Comparison of ENCODE assay signal across 10 mouse cellular contexts in genomic region chr4:151516998-151517799, GRCm38 (mm10).
DNase-seq lines count a peak whose midpoint lies in the region; ATAC-seq and TF ChIP-seq lines count a peak whose summit lies in the region.
"Had no signal": no experiment of that assay in that cellular context is flagged by ENCODE, and none has a peak within 500 bp of the region (broad histone marks: within the 10 kb centered on the region; RNA-seq: fewer than 3 reads in every experiment).

No protein-coding gene starts in this region.

- H3K36me3 ChIP-seq in kidney, adult 2 months (ENCODE audit: control insufficient read depth, insufficient read depth, low read length), result no peaks in the 10 kb centered on the region
- H3K36me3 ChIP-seq in embryonic facial prominence, embryonic 14.5 days (ENCODE audit: control insufficient read depth, insufficient read depth, low read length), result no peaks in the 10 kb centered on the region
- no peaks in the 10 kb centered on the region for H3K36me3 ChIP-seq in hindbrain, postnatal 0 days (ENCODE audit: insufficient read depth, low read length)
- H3K36me3 ChIP-seq in midbrain, embryonic 13.5 days, result no peaks in the 10 kb centered on the region

- WGBS in kidney, adult 2 months, result 34% methylated on average over 11 of the region's 11 CpGs
- 14% methylated on average over 11 of the region's 11 CpGs for WGBS in embryonic facial prominence, embryonic 14.5 days
- 22% methylated on average over 11 of the region's 11 CpGs for WGBS in hindbrain, postnatal 0 days
- WGBS in midbrain, embryonic 13.5 days, result 14% methylated on average over 11 of the region's 11 CpGs

- no peak overlapping the region for H3K4me2 ChIP-seq in embryonic facial prominence, embryonic 14.5 days (ENCODE audit: low read depth, low read length)
- H3K4me2 ChIP-seq in hindbrain, postnatal 0 days (ENCODE audit: low read depth, low read length), result no peak overlapping the region
- no peak overlapping the region for H3K4me2 ChIP-seq in midbrain, embryonic 13.5 days (replicated peaks)

- TF ChIP-seq CTCF in kidney, adult 2 months (conservative IDR thresholded peaks at IDR 0.05; ENCODE audit: insufficient read depth, insufficient read length, low read depth, low read length), result no peak
- no peak for TF ChIP-seq CTCF in hindbrain, postnatal 0 days (IDR thresholded peaks at IDR 0.05; ENCODE audit: low read depth)

- H3K9ac ChIP-seq in embryonic facial prominence, embryonic 14.5 days (ENCODE audit: low read depth, low read length), result no peak overlapping the region
- no peak overlapping the region for H3K9ac ChIP-seq in hindbrain, postnatal 0 days (replicated peaks; ENCODE audit: low read length)
- no peak overlapping the region for H3K9ac ChIP-seq in midbrain, embryonic 13.5 days (replicated peaks)
- H3K9ac ChIP-seq: liver, embryonic 14.5 days had no signal

- H3K4me1 ChIP-seq in kidney, adult 2 months (ENCODE audit: control insufficient read depth, insufficient read depth, low read length), result no peaks in the 10 kb centered on the region
- H3K4me1 ChIP-seq in embryonic facial prominence, embryonic 14.5 days (ENCODE audit: control insufficient read depth, insufficient read depth, low read length), result peaks cover 8% of the 10 kb centered on the region; the same call in 1 of the 2 replicates
- no peaks in the 10 kb centered on the region; the same call in 1 of the 2 replicates for H3K4me1 ChIP-seq in hindbrain, postnatal 0 days (ENCODE audit: insufficient read depth, low read length)
- peaks cover 26% of the 10 kb centered on the region for H3K4me1 ChIP-seq in midbrain, embryonic 13.5 days (replicated peaks)

- peak; percentile 72 for ATAC-seq in embryonic facial prominence, embryonic 14.5 days (ENCODE audit: low read depth)
- no peak for ATAC-seq in hindbrain, postnatal 0 days
- ATAC-seq in midbrain, embryonic 13.5 days, result peak; percentile 78

- no peaks in the 10 kb centered on the region for H3K9me3 ChIP-seq in embryonic facial prominence, embryonic 14.5 days (ENCODE audit: control insufficient read depth, low read length)
- no peaks in the 10 kb centered on the region for H3K9me3 ChIP-seq in hindbrain, postnatal 0 days (ENCODE audit: low read length)
- no peaks in the 10 kb centered on the region for H3K9me3 ChIP-seq in midbrain, embryonic 13.5 days

- DNase-seq in kidney, adult 2 months, result peak; percentile 23
- no peak for DNase-seq in kidney, adult 18-20 months
- DNase-seq in embryonic facial prominence, embryonic 14.5 days (ENCODE audit: low spot score), result peak; percentile 92
- peak; percentile 64 for DNase-seq in hindbrain, postnatal 0 days (ENCODE audit: low spot score)
- no peak for DNase-seq in urinary bladder, postnatal 36 days (ENCODE audit: low spot score in 2 of 2)
- DNase-seq in right cerebral cortex, postnatal 14 days, result no peak
- no peak for DNase-seq in thymus, postnatal 10 days (ENCODE audit: low spot score in 2 of 2)

- H3K27me3 ChIP-seq in kidney, adult 2 months (replicated peaks; ENCODE audit: control insufficient read depth, insufficient read depth, low read length), result no peaks in the 10 kb centered on the region
- no peaks in the 10 kb centered on the region for H3K27me3 ChIP-seq in embryonic facial prominence, embryonic 14.5 days (replicated peaks; ENCODE audit: control insufficient read depth, insufficient read depth, low read length)
- no peaks in the 10 kb centered on the region for H3K27me3 ChIP-seq in hindbrain, postnatal 0 days (ENCODE audit: insufficient read depth, low read length)
- H3K27me3 ChIP-seq in midbrain, embryonic 13.5 days, result no peaks in the 10 kb centered on the region

- no peak for TF ChIP-seq POLR2A in kidney, adult 2 months (IDR thresholded peaks at IDR 0.05; ENCODE audit: low read depth, low read length)

- no peak overlapping the region for H3K4me3 ChIP-seq in kidney, adult 2 months (ENCODE audit: insufficient read depth, low read depth, low read length)
- H3K4me3 ChIP-seq in embryonic facial prominence, embryonic 14.5 days (ENCODE audit: low read depth, low read length), result no peak overlapping the region
- H3K4me3 ChIP-seq in hindbrain, postnatal 0 days (ENCODE audit: low read length), result no peak overlapping the region
- H3K4me3 ChIP-seq in midbrain, embryonic 13.5 days (replicated peaks), result no peak overlapping the region
- H3K4me3 ChIP-seq: heart, adult 2 months had no signal

- H3K27ac ChIP-seq in kidney, adult 2 months (ENCODE audit: insufficient read depth, low read depth, low read length), result no peak overlapping the region
- peak overlapping the region; percentile 63 for H3K27ac ChIP-seq in embryonic facial prominence, embryonic 14.5 days (replicated peaks; ENCODE audit: low read depth, low read length)
- H3K27ac ChIP-seq in hindbrain, postnatal 0 days, result no peak overlapping the region; the same call in 1 of the 2 replicates
- H3K27ac ChIP-seq in midbrain, embryonic 13.5 days, result peak overlapping the region; percentile 83
- H3K27ac ChIP-seq: heart, adult 2 months; liver, embryonic 14.5 days had no signal

Comparison
In these comparisons a context has a peak if more than half of its experiments do, and no peak if none do; other contexts are left out.
1. DNase-seq: peak in kidney, adult 2 months (single experiment), embryonic facial prominence, embryonic 14.5 days (single experiment) and hindbrain, postnatal 0 days (single experiment); none in kidney, adult 18-20 months (single experiment), urinary bladder, postnatal 36 days (0 of 2), right cerebral cortex, postnatal 14 days (single experiment) and thymus, postnatal 10 days (0 of 2).
2. H3K27ac ChIP-seq: peak in embryonic facial prominence, embryonic 14.5 days (single experiment) and midbrain, embryonic 13.5 days (single experiment); none in kidney, adult 2 months (single experiment) and hindbrain, postnatal 0 days (single experiment).